Mouse (Mus musculus): ENCODE data around the gene Gm45062. TPM values are rescaled to one million over a fixed set of nuclear protein-coding genes. Genes with fewer than 3 reads are reported as not detected.

Gm45062 gene
- polyA plus RNA-seq, 1 experiment, result 1.2 TPM

GRCm38 (mm10) chr6:8343271-8343670 is 84.0 kb downstream of the Gm45062 start:
- DNase-seq, result no peak
- H3K4me1 ChIP-seq (ENCODE audit: control insufficient read depth, insufficient read depth, low read length), result peaks cover 9% of the 10 kb centered on the region
- WGBS, result 63% methylated on average over 4 of the region's 4 CpGs
- no peak for TF ChIP-seq CTCF (IDR thresholded peaks at IDR 0.05; ENCODE audit: insufficient read depth, low read length)
- no peak for TF ChIP-seq POLR2A (IDR thresholded peaks at IDR 0.05; ENCODE audit: borderline replicate concordance, extremely low read depth, low read depth, low read length)
- no peak overlapping the region for H3K4me3 ChIP-seq (replicated peaks; ENCODE audit: extremely low read depth, low read depth, low read length)

- peaks cover 9% of the 10 kb centered on the region for H3K4me1 ChIP-seq (ENCODE audit: control insufficient read depth, insufficient read depth, low read length)
- peak; percentile 56 for DNase-seq
- no peak overlapping the region for H3K4me3 ChIP-seq (replicated peaks; ENCODE audit: extremely low read depth, low read depth, low read length)
- TF ChIP-seq CTCF (IDR thresholded peaks at IDR 0.05; ENCODE audit: insufficient read depth, low read length), result no peak
- no peak for TF ChIP-seq POLR2A (IDR thresholded peaks at IDR 0.05; ENCODE audit: borderline replicate concordance, extremely low read depth, low read depth, low read length)
- WGBS, result 57% methylated on average over 5 of the region's 5 CpGs
Observed at GRCm38 (mm10) chr6:8345219-8345856, 86.1 kb downstream of the Gm45062 start.

- TF ChIP-seq POLR2A (IDR thresholded peaks at IDR 0.05; ENCODE audit: borderline replicate concordance, extremely low read depth, low read depth, low read length), result no peak
- TF ChIP-seq CTCF (IDR thresholded peaks at IDR 0.05; ENCODE audit: insufficient read depth, low read length), result no peak
- DNase-seq, result no peak
- no peak overlapping the region for H3K4me3 ChIP-seq (replicated peaks; ENCODE audit: extremely low read depth, low read depth, low read length)
- WGBS, result 54% methylated on average over 2 of the region's 2 CpGs
- H3K4me1 ChIP-seq (ENCODE audit: control insufficient read depth, insufficient read depth, low read length), result peaks cover 9% of the 10 kb centered on the region
Observed at GRCm38 (mm10) chr6:8347154-8347553, 87.9 kb downstream of the Gm45062 start.

- Histone ChIP-seq H3K4me3 (replicated peaks; ENCODE audit: extremely low read depth, low read depth, low read length) (no peak overlapping the region), H3K4me1 (ENCODE audit: control insufficient read depth, insufficient read depth, low read length) (peaks cover 5% of the 10 kb centered on the region)
- TF ChIP-seq POLR2A (IDR thresholded peaks at IDR 0.05; ENCODE audit: borderline replicate concordance, extremely low read depth, low read depth, low read length) (no peak), CTCF (IDR thresholded peaks at IDR 0.05; ENCODE audit: insufficient read depth, low read length) (no peak)
- no peak for DNase-seq
- 92% methylated on average over 1 of the region's 1 CpGs for WGBS
Observed at GRCm38 (mm10) chr6:8348344-8348743, 89.1 kb downstream of the Gm45062 start.

GRCm38 (mm10) chr6:8349060-8349670 is 89.9 kb downstream of the Gm45062 start:
- 80% methylated on average over 2 of the region's 2 CpGs for WGBS
- DNase-seq, result no peak
- H3K4me1 ChIP-seq (ENCODE audit: control insufficient read depth, insufficient read depth, low read length), result peaks cover 4% of the 10 kb centered on the region
- H3K4me3 ChIP-seq (replicated peaks; ENCODE audit: extremely low read depth, low read depth, low read length), result no peak overlapping the region
- TF ChIP-seq POLR2A (IDR thresholded peaks at IDR 0.05; ENCODE audit: borderline replicate concordance, extremely low read depth, low read depth, low read length) (no peak), CTCF (IDR thresholded peaks at IDR 0.05; ENCODE audit: insufficient read depth, low read length) (no peak)

- Histone ChIP-seq H3K4me3 (replicated peaks; ENCODE audit: extremely low read depth, low read depth, low read length) (no peak overlapping the region), H3K4me1 (ENCODE audit: control insufficient read depth, insufficient read depth, low read length) (no peaks in the 10 kb centered on the region; the same call in 1 of the 2 replicates)
- WGBS, result 68% methylated on average over 2 of the region's 2 CpGs
- TF ChIP-seq POLR2A (IDR thresholded peaks at IDR 0.05; ENCODE audit: borderline replicate concordance, extremely low read depth, low read depth, low read length) (no peak), CTCF (IDR thresholded peaks at IDR 0.05; ENCODE audit: insufficient read depth, low read length) (no peak)
- DNase-seq, result no peak
Observed at GRCm38 (mm10) chr6:8351507-8351906, 92.3 kb downstream of the Gm45062 start.

- no peak for DNase-seq
Observed at GRCm38 (mm10) chr6:8352533-8353168, 93.4 kb downstream of the Gm45062 start.

GRCm38 (mm10) chr6:8353461-8353860 is 94.2 kb downstream of the Gm45062 start:
- WGBS, result 73% methylated on average over 4 of the region's 4 CpGs
- no peaks in the 10 kb centered on the region; the same call in 1 of the 2 replicates for H3K4me1 ChIP-seq (ENCODE audit: control insufficient read depth, insufficient read depth, low read length)
- no peak for DNase-seq
- H3K4me3 ChIP-seq (replicated peaks; ENCODE audit: extremely low read depth, low read depth, low read length), result no peak overlapping the region
- TF ChIP-seq POLR2A (IDR thresholded peaks at IDR 0.05; ENCODE audit: borderline replicate concordance, extremely low read depth, low read depth, low read length) (no peak), CTCF (IDR thresholded peaks at IDR 0.05; ENCODE audit: insufficient read depth, low read length) (no peak)

More at GRCm38 (mm10) chr6:8352533-8353168, 93.4 kb downstream of the Gm45062 start:
- TF ChIP-seq POLR2A (IDR thresholded peaks at IDR 0.05; ENCODE audit: borderline replicate concordance, extremely low read depth, low read depth, low read length) (no peak), CTCF (IDR thresholded peaks at IDR 0.05; ENCODE audit: insufficient read depth, low read length) (no peak)
- H3K4me3 ChIP-seq (replicated peaks; ENCODE audit: extremely low read depth, low read depth, low read length), result no peak overlapping the region
- WGBS, result 55% methylated on average over 12 of the region's 12 CpGs
- no peaks in the 10 kb centered on the region; the same call in 1 of the 2 replicates for H3K4me1 ChIP-seq (ENCODE audit: control insufficient read depth, insufficient read depth, low read length)

- Histone ChIP-seq H3K4me1 (ENCODE audit: control insufficient read depth, insufficient read depth, low read length) (no peaks in the 10 kb centered on the region), H3K4me3 (replicated peaks; ENCODE audit: extremely low read depth, low read depth, low read length) (no peak overlapping the region)
- no peak for DNase-seq
- TF ChIP-seq CTCF (IDR thresholded peaks at IDR 0.05; ENCODE audit: insufficient read depth, low read length) (no peak), POLR2A (IDR thresholded peaks at IDR 0.05; ENCODE audit: borderline replicate concordance, extremely low read depth, low read depth, low read length) (no peak)
- WGBS, result 91% methylated on average over 4 of the region's 4 CpGs
Observed at GRCm38 (mm10) chr6:8354846-8355245, 95.6 kb downstream of the Gm45062 start.
